Mouse (Mus musculus) brain, embryonic 14.5 days (tissue): ENCODE data around the gene Tspan4. TPM values are rescaled to one million over a fixed set of nuclear protein-coding genes. Genes with fewer than 3 reads are reported as not detected.

ENCODE experiments used
- DNase-seq: peaks from one replicate; pipeline ENCODE4 v3.0.0-alpha.2; 2011; ENCODE audit warnings: low read depth
- CTCF ChIP-seq: fragments of 200-500 bp; IDR thresholded peaks from 2 replicates; pipeline ENCODE4 v1.5.1; 2012; ENCODE audit warnings: inconsistent platforms, mild to moderate bottlenecking, moderate library complexity, borderline replicate concordance; ENCODE audit not compliant: insufficient read depth, insufficient read length; ENCODE audit errors: extremely low read depth
- POLR2A ChIP-seq: fragments of 200-500 bp; IDR thresholded peaks from 2 replicates; pipeline ENCODE4 v1.6.1; 2012; ENCODE audit warnings: mild to moderate bottlenecking, inconsistent platforms, borderline replicate concordance; ENCODE audit not compliant: poor library complexity, insufficient read depth, insufficient read length, severe bottlenecking; ENCODE audit errors: extremely low read depth
- polyA plus RNA-seq: library from polyadenylated mRNA; depleted of rRNA; stranded (reverse); fragments of >200 nt; gene quantifications from 2 replicates; pipeline ENCODE4 v1.2.3, GENCODE M21; 2012

The Tspan4 gene
- polyA plus RNA-seq, 1 experiment, result 44.2 TPM

DNA sequence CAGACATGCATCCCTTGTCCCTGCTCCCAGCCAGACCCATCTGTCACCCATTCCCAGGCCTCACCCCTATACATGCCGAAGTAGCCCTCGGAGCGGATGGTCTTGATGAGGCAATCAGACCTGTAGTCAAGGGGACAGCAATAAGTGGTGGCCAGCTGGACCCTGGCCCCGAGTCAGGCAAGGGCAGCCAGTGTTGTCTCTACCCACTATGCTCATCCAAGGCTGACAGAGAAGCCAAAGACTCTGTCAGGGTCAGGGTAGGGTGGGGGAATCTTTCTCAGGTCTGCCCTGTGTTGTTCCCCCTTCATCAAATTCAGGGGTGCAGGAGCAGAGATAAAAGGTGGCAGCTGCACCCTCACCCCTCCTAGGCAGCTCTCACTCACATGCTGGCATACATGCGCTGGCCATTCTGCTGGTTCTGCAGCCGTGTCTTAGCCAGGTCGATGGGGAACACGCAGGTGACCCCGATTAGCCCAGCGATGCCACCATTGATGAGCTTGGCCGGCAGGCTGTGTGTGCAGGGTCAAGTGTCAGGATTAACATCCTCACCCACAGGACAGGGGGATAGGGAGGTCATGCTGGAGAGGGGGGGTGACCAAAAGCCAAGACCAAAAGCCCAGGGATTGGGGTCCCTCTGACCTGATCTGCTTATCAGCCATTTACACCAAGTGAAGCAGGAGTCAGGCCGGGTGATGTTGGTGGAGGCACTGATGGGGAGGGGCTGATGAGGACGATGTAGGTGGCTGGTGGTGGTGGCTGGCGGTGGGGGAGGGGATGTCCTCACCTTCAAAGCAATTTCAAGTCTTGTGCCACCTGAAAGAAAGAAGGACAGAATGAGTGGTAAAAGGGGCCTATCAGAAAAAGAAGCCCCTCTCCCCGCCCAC lies 41.3 kb upstream of the Tspan4 start:
- no peak for TF ChIP-seq POLR2A
- no peak for DNase-seq

DNA sequence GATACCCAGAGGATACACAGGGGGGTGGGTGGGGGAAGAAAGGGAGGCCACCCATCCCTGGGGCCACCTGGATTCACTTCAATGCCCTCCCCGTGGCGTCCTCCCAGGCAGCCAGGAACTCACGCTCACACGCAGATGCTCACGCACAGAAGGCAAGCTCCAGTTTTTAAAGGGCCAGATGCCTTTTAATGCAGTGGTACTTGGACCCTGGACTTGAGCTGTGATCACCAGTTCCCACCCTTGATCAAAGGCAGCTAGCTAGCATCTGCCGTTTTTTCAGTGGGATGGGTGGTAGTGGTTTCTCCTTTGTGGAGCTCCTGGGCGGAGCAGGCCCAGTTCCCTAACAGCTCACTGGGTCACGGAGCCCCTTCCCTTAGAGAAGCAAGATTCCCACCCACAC lies 40.6 kb upstream of the Tspan4 start:
- TF ChIP-seq POLR2A, result peak; percentile 42; the same call in 1 of the 2 replicates
- no peak for TF ChIP-seq CTCF
- DNase-seq, result peak; percentile 85

DNA sequence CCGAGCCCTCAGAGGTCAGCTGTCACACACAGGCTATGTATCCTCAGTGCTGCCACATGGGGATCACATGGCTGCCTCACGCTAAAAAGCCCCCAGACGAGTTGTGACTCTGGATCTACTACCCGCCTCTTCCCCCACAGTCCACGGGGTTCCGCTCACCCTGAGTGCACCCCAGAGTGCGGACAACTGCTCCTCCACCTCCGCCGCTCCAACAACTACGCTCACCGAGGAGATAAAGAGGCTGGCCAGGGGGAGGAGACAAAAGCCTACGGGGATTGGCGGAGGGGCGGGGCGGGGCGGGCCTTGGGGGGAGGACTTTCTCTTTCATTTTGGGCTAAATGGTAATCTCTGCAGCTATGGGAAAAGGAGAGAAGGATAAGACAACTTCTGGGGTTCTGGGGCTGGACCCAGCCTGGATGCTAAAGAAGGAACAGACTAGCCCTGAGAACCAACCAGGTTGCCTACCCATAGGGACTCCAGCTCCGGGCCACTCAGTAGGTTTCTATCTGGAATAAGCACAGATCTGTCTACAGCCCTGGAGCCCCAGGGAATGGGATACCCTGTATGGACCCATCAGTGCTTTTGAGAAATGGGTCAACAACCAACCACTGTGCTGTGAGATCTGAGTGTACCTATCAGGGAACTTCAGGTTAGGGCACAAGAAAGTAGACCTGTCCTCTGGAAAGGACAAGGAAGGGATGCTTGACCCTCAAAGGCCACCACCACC lies 39.7 kb upstream of the Tspan4 start:
- TF ChIP-seq CTCF (no peak), POLR2A (no peak)
- peak; percentile 73 for DNase-seq

DNA sequence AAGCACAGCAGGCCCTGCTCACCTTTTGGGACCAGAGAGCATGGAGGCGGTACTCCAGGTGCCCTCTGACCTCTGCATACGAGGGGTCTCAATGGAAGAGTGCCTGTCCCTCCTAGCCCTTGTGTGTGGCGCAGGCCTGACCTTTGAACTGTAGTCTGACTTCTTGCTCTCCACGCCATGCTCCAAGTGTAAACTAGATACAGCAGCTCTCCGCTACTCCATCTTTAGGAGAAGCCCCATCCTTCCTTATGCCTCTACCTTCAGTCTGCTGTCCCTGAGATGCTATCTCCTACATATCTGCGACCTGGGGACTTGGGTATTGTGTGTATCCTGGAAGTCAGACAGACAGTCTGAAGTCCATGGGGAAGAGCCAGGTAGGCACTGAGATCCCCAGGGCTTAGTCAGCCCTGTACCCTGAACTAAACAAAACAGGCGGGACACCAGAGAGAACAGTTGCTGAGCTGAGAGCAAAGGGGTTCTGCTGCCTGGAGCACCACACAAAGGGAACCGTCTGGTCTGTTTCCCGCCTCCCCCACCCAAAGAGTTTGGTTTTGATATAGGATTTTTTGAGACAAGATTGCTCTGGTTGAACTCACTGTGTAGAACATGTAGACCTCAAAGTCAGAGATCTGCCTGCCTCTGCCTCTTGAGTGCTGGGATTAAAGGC lies 39.1 kb upstream of the Tspan4 start:
- TF ChIP-seq POLR2A, result no peak
- no peak for TF ChIP-seq CTCF
- no peak for DNase-seq

DNA sequence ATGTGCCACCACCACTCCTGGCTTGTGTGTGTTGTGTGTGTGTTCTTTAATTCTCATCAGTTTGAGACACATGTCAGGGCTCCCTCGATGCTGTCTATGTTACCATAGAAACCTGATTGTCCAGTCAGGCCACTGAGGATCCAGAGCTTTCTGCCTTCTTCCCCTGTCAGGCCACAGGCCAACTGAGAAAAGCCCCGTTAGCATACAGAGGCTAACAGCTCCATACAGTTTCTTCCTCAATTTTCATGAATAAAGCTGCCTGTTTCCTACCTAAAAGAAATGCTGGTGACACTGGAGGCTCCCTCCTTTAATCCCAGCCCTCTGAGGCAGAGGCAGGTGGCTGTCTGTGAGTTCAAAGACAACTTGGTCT lies 38.5 kb upstream of the Tspan4 start:
- DNase-seq, result no peak
- TF ChIP-seq CTCF (no peak), POLR2A (no peak)

DNA sequence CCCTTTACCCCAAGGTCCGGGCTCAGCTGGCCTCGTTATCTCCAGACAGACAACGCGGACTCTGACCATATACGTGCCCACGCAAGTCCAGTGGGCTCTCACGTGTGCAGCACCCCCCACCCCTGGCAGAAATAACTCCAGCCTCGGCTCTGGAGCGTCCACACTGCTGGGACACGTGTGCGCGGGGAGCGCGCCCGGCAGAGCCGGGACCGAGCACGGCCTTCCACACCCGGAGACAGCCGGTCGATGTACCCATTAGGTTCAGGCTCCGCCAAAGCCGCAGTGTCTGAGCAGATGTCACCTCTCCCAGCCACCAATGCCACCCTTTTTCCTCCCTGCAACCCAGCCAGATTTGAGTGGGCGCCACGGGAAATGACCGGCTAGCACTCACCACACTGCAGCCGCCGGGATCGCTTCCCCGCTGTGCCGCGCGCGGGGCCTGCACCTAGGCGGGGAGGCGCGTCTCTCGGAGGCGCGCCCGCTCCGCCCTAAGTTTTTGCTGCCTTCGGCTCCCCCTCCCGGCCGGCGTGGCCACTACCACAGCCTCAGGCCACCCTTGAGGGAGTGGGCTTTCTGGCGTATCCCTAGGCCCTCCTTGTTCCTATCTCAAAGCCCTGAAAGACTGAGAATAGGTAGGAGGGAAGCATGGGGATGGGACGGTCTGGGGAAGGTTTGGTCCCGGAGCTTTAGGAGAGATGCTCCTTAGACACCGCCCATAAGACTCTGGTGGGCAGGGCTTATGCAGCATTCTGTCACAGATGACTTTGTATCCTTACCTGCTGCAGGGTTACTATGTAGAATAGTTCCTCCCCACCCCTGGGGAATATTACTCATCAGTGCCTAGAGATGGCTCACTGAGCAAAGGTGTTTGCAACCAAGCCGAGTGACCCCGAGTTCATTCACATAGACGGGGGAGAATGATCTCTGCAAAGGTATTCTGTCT lies 37.6 kb upstream of the Tspan4 start, which contains the start of gene Slc25a22:
Gene Slc25a22, minus strand, starts transcription at position 715 of the 943 bp plus-strand sequence.
- peak; percentile 90 for DNase-seq
- TF ChIP-seq POLR2A, result peak; percentile 78
- TF ChIP-seq CTCF, result peak; percentile 71

DNA sequence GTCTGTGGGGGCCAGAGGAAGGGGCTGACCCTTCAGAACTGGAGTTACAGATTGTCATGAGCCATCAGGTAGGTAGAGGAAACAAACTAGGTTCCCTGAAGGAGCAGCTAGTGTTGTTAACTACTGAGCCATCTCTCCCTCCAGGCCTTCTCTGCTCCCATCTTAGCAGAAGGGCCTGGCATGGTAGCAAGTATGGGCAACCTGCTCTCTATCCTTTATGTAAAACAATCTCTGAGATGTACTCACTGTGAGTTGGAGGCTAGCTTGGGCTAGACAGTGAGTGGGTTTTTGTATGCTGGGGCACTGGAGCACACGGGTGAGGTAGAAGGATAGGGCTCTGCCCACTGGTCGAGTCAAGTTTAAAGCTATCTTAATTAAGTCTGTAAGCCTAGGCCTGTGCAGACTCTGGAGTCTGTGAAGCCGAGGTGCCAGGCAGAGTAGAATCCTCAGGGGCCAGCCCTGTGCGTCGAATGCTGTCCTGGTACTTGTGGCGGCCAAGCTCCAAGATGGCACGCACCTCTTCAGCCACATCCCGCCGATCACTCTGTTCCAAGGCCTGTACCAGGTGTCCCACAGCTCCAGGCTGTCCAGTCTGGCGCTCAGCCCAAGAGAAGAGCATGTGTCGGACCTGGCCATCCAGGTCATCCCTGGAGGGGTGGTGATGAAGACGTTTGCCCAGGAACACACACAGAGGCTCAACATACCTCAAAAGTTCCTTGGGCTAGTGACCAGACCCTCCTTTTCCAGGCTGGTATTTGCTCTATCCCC lies 36.7 kb upstream of the Tspan4 start:
- DNase-seq, result no peak
- TF ChIP-seq CTCF (no peak), POLR2A (no peak)

DNA sequence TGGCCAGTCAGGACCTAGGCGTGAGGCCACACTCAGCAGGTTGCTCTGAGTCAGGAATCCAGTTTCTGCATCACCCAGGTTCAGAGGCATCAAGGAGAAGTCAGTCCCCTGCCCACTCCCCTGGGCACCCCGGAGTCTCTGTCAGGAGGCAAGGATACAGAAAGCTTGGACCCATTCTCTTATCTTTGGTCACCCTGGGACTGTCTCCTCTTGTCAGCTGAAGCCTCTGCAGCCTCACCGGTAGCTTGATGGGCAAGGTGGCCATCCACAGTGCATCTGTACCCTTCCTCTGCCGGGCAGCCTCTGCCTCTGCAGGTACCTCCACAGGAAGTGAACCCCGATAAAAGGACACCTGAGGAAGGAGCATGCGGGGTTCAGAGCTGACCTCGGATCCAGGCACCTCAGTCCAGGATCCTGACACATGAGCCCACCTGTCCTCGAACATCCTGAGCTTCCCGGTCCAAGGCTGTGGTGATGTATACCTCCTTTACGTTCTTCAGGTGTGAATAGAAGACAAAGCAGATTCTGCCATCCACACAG lies 35.8 kb upstream of the Tspan4 start:
- DNase-seq, result no peak
- TF ChIP-seq CTCF, result no peak

DNA sequence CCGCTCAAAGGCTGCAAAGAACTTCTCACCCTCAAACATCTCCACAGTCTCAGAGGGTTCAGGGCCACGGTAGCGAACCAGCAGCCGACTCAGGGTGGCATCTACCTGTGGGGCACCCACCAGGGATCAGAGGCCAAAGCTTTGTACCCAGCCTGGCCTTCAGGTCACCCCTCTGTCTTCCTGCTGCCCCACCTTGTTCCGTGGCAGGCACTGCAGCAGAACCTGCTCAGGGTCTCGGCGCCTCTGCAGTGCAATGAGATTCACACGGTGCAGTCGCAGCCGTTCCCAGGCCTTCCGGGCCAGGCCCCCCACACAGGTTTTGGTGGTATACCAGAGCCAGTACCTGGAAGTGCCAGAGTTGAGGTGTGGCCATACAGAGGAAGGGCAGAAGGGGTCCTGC lies 35.2 kb upstream of the Tspan4 start:
- DNase-seq, result no peak
- TF ChIP-seq POLR2A (no peak), CTCF (no peak)

DNA sequence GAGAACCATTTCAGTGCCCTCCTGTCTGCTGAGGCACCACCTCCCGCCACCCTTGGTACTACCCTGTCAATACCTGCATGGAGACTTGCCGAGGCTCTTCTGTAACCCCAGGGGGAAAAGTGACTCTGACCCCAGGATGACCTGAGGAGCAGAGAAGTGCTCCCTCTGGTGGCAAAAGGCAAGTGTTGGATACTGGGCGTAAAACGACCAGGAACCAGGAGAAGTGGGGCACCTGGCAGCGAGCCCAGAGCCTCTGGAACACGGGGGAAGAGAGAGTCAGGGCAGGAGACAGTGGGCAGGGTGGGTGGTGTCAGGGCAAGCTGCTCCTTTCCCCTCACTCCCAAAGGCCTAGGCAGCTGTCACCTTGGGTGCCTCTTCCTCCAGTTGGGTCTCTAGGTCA lies 34.4 kb upstream of the Tspan4 start:
- TF ChIP-seq POLR2A, result no peak
- TF ChIP-seq CTCF, result peak; percentile 64; the same call in 1 of the 2 replicates
- DNase-seq, result peak; percentile 45
